Mouse (Mus musculus) lung, adult 2 months (tissue): Measurements from ENCODE around the gene Kcnq2.

Experiments used
- CTCF ChIP-seq: fragments of 200-500 bp; IDR thresholded peaks from 2 replicates; pipeline ENCODE4 v1.5.1; 2011; ENCODE audit warnings: mild to moderate bottlenecking, low read length, control low read depth; ENCODE audit not compliant: insufficient read depth
- POLR2A ChIP-seq: fragments of 200-500 bp; IDR thresholded peaks from 2 replicates; pipeline ENCODE4 v1.6.1; 2011; ENCODE audit warnings: low read depth, mild to moderate bottlenecking, control low read depth, low read length, borderline replicate concordance; ENCODE audit errors: extremely low read depth

DNA sequence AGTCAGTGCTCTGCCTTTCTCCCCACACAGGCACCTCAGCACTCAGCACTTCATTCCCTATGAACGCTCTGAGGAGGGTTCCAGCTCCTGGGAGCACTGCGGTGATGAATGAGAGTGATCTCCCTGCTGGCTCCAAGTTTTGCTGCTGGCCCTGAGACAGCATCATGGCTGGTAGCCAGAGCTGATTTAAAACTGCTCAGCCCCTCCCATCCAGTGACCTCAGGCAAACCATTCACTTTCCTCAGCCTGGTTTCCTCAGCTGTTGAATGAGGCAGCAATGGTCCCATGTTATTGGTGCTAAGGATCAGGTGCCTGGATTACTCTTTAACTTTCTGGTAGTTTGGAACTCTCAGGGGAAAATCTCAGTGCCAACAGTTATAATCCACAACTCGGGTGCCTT is 91.7 kb downstream of the Kcnq2 start, which contains the start of gene Chrna4:
- TF ChIP-seq CTCF (no peak), POLR2A (no peak)
